Mouse (Mus musculus) cerebral cortex, adult 2 months (tissue): Measurements from ENCODE around the gene Fcho1.

Experiments
- WGBS: fragments of 180-500 bp; shearing (Covaris S2); methylation state at CpG from one replicate; pipeline ENCODE4 v1.1.7; 2018; 5-methylcytosine and 5-hydroxymethylcytosine counted together

Fcho1 gene

DNA sequence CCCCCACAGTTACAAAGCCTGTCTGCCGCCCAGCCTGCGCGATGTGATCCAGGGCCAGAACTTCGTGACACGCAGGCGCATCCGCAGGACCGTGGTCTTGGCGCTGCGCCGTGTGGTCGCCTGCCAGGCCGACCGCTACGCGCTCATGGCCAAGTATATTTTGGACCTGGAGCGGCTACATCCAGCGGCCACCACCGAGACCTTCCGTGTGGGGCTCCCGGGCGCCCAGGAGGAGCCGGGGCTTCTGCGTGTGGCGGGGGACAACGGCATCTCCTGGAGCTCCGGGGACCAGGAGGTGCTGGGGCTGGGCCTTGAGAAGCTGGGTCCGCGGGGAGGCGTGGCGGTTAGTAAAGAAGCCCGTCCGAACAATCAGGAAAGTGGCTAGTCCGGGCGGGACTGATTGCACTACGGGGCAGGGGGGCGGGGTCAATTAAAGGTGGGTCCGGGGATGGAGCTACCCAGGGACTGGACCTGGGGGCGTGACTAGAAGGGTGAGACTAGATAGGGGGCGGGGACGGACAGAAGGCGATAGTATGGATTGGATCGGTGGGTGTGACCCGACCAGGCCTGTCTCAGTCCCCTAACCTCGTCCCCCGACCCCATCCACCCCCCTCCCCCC is 45.9 kb downstream of the Fcho1 start:
- 19% methylated on average over 46 of the region's 46 CpGs for WGBS

DNA sequence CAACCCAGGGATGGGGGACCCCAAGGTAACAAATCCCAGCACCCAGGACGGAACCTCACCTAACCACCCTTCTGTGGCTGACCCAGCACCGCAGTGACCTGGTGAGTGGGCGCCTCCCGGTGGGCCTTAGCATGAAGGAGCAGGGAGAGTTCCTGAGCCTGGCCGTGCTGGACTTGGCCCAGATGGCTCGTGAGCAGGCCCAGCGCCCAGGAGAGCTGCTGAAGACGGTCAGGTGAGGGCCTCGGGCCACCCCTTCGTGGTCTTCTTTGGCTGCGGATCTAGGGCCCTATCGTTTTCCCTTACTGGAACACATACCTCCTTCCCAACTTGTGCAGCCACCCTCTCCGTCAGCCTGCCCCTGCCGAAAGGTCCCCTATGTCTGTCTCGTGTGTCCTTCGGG is 46.4 kb downstream of the Fcho1 start:
- 51% methylated on average over 16 of the region's 16 CpGs for WGBS

DNA sequence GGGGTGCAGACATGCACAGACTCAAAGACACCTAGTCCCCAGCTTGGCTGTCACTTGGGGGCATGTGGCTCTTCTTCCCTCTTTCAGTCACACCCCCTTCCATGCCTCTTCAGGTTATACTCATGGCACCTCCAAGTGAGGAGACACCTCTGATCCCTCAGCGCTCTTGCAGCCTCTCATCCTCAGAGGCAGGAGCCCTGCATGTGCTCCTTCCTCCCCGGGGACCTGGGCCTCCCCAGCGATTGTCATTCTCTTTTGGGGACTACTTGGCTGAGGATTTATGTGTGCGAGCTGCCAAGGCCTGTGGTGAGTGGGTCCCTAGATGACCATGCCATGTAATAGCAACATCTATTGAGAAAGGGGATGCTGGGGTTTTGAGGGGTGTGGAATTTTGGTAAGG is 47.3 kb downstream of the Fcho1 start:
- WGBS = 69% methylated on average over 4 of the region's 4 CpGs

DNA sequence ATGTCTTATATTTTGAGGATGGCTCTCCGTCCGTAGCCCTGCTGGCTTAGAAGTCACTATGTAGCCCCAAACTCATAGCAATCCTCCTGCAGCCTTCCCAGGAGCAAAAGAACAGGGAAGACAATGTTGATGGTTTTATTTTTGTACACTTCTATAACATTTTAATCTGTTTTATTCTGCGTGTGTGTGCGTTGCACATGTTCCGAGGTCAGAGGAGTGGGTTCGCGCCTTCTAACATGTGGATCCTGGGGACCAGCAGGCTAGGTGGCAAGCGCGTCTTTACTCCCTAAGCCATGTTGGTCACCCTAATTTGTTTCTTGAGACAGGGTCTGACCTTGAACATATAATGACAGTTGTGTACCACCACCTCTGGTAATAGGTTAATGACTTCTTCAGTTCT is 48.7 kb downstream of the Fcho1 start:
- 57% methylated on average over 9 of the region's 9 CpGs for WGBS

DNA sequence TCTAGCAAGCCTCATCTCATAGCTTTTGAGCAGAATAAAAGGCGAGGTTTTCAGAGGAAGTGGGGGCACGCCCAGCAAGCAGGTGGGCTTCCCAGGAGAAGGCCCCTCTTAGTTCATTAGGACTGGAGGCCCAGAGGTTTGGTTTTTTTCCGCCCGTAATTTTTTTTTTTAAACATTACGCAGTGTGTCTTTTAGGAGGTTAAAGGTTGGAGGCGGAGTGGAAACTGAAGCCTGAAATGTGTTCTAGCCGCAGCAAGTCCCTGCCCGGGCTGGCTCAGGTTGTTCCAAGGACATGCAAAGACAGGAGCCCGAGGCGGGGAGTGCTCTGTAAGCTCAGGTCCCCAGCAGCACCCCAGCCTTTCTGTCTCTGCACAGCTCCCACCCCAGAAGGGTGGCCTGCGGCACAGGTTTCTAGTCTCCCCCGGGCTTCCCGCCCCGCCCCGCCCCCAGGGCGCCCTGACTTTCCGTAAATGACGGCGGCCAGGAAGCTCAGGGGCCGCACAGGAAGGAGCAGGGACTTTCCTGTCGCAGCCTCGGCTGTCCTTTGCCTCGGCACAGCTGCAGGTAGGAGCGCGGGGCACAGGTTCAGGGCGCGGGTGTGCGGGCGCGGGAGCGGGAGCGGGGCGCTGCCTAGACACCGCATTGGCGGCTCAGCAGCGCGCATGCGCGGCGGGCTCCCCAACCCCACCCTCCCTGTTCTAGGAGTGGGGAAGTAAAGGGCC is 49.3 kb downstream of the Fcho1 start, which contains the start of gene Jak3:
Gene Jak3, plus strand, starts transcription at position 277 of the 722 bp plus-strand sequence.
- WGBS = 2% methylated on average over 40 of the region's 40 CpGs

DNA sequence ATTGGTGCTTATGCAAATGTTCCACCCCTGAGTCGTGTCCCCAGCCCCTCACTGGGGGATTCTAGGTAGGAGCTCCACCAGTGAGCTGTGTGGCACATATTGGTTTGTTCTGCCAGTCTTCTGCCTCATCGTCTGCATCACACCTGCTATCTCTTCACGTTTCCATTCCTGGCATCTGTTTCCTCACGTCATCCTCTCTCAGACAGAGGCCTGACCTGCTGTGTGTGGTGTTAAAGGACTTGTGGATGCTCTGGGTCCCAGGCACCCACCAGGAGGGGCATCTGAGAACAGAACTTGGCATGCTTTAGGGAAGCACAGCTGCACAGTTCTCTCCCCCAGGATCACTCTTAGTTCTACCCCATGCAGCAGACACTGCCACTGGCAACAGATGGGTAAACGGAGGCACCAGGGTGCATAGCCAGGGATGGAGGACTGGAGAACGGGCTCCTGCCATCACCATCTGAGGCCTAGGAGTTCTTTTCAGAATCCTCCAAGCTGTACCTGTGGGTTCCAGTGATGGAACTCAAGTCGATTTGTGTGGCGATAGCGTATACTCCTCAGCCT is 50.0 kb downstream of the Fcho1 start:
- 30% methylated on average over 9 of the region's 9 CpGs for WGBS

DNA sequence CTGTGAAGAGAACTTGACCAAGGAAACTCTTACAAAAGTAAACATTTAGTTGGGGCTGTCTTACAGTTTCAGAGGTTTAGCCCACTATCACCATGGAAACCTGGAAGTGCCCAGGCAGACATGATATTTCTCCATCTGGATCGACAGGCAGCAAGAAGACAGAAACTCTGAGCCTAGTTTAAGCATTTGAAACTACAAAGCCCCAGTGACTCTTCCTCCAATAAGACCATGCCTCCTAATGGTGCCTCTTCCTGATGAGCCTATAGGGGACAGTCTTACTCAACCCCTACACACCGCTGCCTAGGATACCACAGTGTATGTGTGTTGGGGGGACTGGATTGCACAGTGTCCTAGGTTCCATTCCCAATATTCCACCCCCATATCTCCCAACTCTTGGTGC is 51.4 kb downstream of the Fcho1 start:
- whole genome bisulfite sequencing = 48% methylated on average over 2 of the region's 2 CpGs

DNA sequence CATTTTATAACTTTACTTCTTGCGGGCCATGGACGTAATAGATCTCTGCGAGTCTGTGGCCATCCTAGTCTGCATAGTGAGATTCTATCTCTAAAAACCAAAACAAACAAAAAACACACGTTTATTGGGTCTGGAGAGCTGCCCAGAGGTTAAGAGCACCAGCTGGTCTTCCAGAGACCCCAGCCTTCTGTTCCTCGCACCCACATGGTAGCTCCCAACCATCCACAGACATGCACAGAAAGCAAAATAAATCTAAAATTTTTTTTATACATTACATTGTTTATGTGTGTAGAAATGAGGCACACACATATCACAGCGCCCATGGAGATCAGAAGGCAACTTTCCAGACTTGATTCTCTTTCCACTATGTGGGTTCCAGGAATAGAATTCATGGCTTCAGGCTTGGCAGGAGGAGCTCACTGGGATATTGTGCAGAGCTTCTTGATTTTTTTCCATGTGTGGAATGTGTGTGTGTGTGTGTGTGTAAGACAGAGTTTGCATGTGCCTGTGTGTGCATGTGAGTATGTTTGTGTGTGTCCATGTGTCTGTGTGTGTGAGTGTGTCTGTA is 53.3 kb downstream of the Fcho1 start:
- 25% methylated on average over 6 of the region's 6 CpGs for WGBS

DNA sequence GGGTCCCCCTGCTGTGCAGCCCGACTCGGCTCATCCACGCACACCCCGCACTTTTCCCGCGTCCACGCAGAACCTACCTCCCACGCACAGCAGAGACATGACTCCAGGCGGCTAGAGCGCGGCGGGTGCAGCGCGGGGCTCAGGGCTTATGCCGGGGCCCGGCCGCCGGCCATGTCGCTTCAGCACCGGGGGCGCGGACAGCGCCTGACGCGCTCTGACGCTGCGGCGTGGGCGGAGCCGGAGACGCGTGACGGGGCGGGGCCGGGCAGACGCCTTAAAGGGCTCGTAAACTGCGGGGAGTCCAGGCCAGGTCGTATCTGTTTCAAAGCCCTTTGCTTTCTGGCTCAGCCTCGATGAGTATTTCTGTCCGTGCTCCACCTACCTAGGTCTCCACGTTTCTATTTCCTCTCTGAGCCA is 54.0 kb downstream of the Fcho1 start, which contains the start of gene Unc13a:
Gene Unc13a, minus strand, starts transcription at position 209 of the 417 bp plus-strand sequence.
- WGBS = under 1% methylated on average over 42 of the region's 42 CpGs

DNA sequence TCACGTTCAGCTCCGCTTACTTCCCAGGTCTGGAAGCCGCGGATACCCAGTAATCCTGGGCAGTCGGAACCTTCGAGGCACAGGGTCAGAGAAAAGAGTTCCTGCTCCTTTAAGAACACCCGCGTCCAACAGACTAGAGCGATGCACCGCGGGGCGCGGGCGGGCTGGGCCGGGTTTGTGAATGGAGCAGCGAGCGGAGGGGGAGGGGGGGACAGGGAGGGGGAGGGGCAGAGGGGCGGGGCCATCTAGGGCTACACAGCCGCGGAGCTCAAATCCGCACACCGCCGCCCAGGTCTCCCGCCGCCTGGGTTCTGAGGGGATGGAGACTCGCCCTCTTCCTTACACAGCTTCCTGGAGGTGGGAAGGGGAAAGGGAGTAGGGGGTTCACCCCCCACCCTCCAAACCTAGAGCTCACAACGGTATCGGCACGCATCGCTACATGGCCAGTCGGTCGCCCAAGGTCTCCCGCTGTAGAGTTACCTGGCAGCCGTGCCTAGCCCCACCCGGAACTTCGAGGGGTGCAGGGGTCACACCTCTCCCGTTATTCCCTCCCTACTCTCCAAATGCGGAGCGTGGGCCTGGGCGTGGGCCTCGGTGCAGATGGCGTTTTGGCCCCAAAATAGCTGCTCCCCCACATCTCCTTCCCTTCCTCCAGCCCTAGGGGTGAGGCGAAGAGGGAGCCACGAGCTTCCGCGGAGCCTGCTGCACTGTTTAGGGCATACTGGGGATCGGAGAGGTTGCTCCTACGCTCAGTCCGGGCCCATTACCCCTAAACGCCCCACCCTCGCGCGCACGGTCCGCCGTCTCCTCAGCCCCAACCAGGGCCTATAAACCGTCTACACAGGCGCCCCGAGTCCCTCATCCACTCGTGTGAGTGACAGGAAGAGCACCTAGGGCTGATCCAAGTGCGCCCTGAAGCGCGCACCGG is 54.6 kb downstream of the Fcho1 start:
- under 1% methylated on average over 63 of the region's 64 CpGs for WGBS

DNA sequence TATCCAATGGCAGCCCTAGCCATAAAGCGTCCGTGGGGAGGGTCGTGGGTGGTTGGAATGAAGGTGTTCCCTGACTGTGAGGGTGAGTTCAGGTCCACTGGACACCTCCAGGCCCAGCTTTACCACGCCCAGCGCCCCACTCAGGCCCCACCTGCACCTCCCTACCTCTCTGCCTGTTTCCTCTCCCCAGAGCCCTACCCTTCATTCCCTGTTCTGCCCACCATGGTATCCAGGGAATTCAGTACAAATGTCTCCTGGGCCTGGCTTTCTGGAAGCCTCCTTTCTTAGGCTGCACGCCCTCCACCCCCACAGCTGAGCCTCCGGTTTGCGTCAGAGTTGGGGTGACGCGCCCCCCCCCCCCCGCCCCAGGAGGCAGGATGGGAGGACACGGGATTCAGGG is 55.3 kb downstream of the Fcho1 start:
- WGBS = 8% methylated on average over 11 of the region's 12 CpGs

DNA sequence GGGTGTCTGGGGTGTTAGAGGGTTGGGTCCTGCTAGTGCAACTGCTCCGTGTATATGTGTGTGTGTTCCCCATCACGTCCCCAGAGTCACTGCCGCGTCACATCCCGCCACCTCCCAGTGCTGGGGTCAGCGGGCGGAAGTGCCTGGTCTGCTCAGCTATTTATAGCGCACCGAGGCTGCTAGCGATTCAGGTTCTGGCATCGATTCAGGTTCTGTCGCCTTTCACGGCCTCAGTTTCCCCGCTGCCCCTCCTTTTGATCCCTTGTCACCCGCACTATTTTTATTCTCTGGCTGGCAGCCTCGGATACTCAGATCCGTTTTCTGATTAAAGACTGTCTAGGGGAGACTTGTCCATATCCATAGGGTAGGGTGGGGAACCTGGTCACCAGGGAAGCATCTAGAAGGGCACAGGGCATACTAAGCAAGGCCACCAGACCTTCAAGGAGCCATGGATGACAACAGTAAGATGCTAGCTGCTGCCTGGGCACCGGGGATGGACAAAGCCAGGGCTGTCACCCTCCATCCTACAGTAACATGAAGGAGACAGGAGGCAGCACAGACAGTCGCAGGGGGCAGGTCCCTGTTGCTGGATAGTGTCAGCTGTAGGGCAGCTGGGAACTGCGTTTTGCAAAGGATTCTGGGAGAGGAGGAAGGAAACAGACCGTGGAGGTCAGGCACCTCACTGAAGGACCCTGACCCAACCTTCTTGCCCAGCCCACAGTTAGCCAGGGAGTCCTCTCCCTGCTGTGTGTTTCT is 57.1 kb downstream of the Fcho1 start:
- WGBS = 6% methylated on average over 21 of the region's 21 CpGs

DNA sequence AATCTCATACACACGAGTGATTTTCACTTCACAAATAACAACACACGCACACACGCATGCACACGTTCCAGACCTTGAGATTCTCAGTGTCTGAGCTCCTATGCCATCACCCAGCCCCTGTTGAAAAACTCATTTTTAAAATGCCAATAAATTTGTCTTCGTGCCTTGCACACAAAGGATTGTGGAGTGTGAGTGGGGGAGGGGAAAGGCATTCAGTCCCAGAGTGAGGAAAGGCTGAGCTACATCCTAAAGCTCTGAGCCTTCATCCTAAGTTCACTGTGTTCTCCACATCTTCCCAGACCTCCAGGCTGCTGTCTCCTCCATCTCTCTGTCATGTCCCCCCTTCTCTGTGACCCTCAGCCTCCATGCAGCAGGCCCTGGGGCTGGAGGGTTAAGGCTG is 58.3 kb downstream of the Fcho1 start:
- WGBS = 56% methylated on average over 5 of the region's 5 CpGs

DNA sequence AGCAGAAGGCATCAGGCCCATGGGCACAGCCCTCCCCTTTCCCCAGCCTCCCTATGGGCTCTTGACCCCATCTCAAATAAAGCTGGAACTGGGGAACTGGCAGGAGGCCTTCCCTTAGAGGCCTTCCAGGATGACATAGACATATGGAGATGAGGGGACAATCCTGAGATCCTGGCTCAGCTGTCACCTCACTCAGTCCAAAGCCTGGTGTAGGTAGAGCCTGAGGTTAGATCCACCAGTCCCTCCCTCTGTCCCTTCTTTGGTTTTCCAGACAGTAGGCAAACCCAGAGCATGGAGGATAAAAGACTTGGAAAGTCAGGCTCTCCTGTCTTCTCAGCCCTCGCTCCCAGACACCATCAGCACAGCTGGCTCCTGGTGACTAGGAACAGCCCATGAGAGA is 58.7 kb downstream of the Fcho1 start:
- 32% methylated on average over 1 of the region's 1 CpGs for WGBS

DNA sequence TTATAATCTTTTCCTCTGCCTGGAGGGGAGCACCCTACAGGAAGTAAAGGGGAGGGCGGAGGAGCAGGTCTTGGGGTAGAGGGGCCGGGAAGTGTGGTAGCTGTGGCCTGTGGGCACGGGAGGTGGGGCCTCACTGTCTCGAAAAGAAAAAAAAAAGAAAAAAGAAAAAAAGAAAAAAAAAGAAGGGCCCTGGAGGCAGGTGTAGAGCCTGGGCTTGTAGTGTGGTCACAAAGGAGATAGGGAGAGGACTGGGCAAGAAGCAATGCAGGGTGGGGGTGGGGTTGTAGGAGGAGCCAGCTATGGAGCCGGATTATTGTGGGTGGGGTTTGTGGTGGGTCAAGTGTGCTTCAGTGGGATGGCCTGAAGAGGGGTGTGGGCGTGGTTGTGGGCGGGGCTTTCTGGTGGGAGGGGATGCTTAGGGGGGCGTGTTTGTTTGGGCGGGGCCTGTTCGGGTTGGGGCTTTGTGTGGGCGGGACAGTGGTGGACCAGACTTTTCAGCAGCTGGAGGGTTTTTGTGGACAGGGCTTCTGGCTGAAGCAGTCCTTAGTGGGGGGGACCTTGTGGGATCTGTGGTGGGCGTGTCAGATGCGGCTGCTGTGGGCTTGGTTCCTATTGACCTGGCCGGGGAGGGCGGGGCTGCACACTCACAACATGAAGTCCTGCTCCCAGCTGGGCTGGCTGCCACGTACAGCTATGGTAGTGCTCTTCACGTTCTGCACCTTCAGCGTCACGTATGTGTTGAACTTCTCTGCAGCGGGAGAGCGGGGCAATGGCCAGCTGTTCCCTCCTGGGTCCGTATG is 60.0 kb downstream of the Fcho1 start:
- WGBS = 17% methylated on average over 22 of the region's 22 CpGs

DNA sequence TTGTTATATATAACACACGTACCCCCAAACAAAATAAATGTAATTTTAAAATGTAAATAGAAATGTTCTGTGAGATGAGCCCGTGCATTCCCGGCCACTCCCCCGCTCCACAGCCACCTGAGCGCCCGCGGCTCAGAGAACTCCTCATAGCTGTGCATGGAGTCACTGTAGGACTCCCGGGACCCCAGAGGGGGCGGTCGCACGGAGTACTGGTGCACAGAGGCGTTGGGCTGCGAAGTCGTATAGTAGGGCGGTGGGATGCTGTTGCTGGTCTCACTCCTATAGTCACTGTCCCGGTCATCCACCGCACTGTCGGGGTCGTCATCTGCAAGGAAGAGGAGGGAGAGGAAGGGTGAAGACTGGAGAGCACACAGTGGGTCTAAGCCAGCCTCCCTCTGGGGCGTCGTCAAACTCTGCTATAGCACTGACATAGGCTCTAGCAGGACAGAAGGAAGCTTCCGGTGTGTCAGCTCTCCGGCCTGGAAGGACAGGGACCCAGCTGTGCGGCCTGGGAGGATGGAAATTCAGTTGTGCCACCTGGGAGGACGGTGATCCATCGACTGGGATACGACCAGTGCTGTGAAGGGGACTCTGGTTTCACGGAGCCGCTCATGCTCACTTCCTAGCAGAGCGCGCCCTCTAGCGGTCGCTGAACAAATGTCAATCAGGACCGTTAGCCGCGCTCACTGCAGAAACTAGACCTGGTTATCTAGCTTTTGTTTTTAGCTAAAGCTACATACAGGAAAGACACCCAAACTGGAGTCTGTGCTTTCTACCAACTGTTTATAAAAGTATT is 65.0 kb downstream of the Fcho1 start:
- WGBS = 15% methylated on average over 36 of the region's 36 CpGs

DNA sequence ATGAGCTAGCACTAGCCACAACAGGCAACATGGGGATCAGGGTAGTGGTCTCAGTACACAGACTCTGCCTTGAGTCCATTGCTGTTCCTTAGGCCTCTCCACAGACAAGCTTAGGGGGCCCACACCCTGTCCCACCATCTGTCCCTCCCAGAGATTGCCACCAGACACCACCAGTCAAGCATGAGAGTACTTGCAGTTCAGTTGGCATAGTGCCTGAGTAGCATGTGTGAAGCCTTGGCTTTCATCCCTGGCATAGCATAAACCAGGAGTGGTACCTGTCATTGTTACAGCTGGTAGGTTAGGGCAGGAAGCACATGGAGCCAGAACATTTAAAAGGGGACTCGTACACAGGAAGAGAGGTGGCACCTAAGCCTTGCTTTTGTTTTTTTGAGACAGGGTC is 65.8 kb downstream of the Fcho1 start:
- WGBS = 44% methylated on average over 1 of the region's 1 CpGs

DNA sequence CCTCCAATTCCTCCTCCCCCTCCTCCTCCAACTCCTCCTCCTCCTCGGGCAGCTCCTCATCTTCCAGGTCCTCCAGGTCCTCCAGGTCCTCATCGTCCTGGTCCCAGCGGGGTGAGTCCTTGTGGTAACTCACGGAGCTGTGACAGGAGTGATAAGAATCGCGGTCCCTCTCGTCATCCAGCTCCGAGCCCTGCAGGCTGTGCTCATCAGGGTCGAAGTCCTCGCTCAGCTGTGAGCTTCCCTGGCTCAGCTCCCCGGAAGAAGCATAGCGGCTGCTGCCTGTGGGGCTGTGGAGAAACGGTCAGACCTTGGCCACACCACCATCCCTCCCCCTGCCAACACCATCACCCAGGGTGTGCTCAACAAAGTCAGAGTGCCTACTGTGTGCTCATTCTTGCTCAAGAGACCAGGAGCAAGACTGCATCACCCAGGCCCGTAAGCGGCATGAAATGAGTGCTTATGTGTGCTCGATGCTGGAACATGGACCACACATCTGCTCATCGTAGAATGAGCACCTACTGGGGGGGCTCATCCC is 66.9 kb downstream of the Fcho1 start:
- 44% methylated on average over 17 of the region's 17 CpGs for WGBS
